Mouse (Mus musculus) embryonic fibroblast, embryonic 13.5 days (primary cell): Measurements from ENCODE around the gene Cdh15.

Experiments
- CTCF ChIP-seq: IDR thresholded peaks from 2 replicates; pipeline ENCODE4 v1.5.1; 2011; ENCODE audit warnings: mild to moderate bottlenecking, control low read depth, low read length, moderate library complexity, borderline replicate concordance; ENCODE audit not compliant: insufficient read depth
- POLR2A ChIP-seq: IDR thresholded peaks from 2 replicates; pipeline ENCODE4 v1.6.1; 2011; ENCODE audit warnings: low read depth, mild to moderate bottlenecking, control low read depth, low read length, moderate library complexity

DNA sequence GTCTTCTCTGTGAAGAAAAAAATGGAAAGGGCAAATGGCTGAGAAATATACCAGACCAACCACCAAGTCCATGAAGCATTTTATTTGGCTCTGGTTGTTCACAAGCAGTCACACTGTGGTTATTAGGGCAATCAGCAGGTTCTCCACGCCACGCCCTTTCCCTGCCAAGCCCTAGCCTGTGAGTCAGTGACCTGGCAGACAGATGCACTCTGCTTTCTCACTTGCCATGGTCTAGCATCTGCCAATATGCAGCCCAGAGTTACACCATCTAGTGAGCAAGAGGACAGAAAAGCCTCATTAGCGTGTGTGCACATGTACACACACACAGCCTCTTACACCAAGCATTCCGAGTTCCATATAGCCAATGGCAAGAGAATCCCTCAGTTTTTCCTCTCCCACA lies 57.6 kb downstream of the Cdh15 start:
- TF ChIP-seq CTCF = no peak
- TF ChIP-seq POLR2A = no peak
